Mouse (Mus musculus): ENCODE results near the gene Slmap. TPM values are rescaled to one million over a fixed set of nuclear protein-coding genes. Genes with fewer than 3 reads are reported as not detected.

Gene Slmap
- total and polyA plus RNA-seq, 3 experiments, result 32.7 to 283 (median 249) TPM

DNA sequence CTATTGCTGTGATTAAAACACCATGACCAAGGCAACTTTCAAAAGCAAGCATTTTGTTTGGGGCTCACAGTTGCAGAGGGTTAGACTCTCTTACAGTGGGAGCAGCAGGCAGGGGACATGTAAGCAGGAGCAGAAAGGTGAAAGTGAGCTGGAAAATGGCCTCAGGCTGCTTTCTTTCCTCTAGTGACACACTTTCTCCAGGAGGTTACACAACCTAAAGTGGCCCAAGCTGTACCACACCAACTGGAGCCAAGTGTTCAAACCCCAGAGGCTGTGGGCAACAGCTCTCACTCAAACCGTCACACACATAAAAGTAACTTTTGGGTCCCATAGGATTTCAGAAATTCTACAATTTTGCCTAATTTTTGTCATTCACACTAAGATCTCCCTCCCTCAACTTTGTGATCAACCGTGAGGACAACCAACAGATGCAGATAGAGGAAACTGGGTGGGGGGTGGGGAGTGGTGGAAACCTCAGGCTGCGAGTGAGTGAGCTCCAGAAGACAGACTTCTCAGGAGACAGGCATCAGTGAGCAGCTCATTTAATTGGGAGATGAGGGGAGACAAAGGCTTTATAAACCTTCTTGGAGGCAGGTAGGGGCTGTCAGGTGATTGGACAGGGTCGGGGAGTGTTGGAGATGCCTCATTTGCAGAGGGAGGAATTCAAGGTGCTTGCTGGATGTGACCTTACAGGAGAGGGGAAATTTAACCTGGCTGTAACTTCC, 37.4 kb upstream of the Slmap start:
- 50% methylated on average over 4 of the region's 4 CpGs for WGBS

DNA sequence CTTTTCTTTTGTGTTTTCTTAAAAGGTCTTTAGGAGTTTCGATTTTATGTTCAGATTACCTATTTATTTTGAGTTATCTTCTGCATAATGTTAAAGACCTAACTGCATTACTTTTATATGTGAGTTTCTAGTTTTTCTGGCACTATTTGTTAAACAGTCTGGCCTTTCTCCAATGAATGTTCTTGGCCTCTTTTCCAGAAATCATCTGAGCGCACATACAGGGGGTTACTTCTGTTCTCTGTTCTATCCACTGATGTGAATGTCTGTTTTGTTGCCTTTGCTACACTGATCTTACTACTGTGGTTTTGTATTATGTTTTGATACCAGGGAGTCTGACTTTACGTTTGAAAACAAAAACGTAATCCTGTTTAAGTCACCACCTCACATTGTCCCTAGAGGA, 35.1 kb upstream of the Slmap start:
- no peak overlapping the region for H3K9ac ChIP-seq (ENCODE audit: low read depth, low read length)
- no peaks in the 10 kb centered on the region for H3K4me1 ChIP-seq (ENCODE audit: control insufficient read depth, insufficient read depth, low read length)
- DNase-seq, result no peak
- H3K27me3 ChIP-seq (ENCODE audit: control insufficient read depth, insufficient read depth, low read length), result no peaks in the 10 kb centered on the region
- H3K4me3 ChIP-seq, result no peak overlapping the region
- H3K36me3 ChIP-seq (ENCODE audit: control insufficient read depth, insufficient read depth, low read length), result no peaks in the 10 kb centered on the region
- 61% methylated on average over 4 of the region's 4 CpGs for WGBS
- H3K79me2 ChIP-seq (replicated peaks; ENCODE audit: control insufficient read depth, insufficient read depth, low read length), result no peaks in the 10 kb centered on the region
- intact Hi-C loops (cut with DNase I), result no loop called here
- TF ChIP-seq POLR2A (IDR thresholded peaks at IDR 0.05; ENCODE audit: insufficient read depth, low read depth, low read length) (no peak), CTCF (IDR thresholded peaks at IDR 0.05) (no peak), EP300 (IDR thresholded peaks at IDR 0.05; ENCODE audit: insufficient read depth, low read depth, low read length) (no peak)
- H3K27ac ChIP-seq, result no peak overlapping the region

More for the DNA sequence above, 37.4 kb upstream of the Slmap start:
- TF ChIP-seq EP300 (IDR thresholded peaks at IDR 0.05; ENCODE audit: insufficient read depth, low read depth, low read length), result no peak
- TF ChIP-seq CTCF (IDR thresholded peaks at IDR 0.05), result no peak
- no peak for TF ChIP-seq POLR2A (IDR thresholded peaks at IDR 0.05; ENCODE audit: insufficient read depth, low read depth, low read length)
- Histone ChIP-seq H3K4me3 (no peak overlapping the region), H3K9ac (ENCODE audit: low read depth, low read length) (no peak overlapping the region), H3K27ac (no peak overlapping the region), H3K36me3 (ENCODE audit: control insufficient read depth, insufficient read depth, low read length) (no peaks in the 10 kb centered on the region), H3K4me1 (ENCODE audit: control insufficient read depth, insufficient read depth, low read length) (no peaks in the 10 kb centered on the region), H3K27me3 (ENCODE audit: control insufficient read depth, insufficient read depth, low read length) (no peaks in the 10 kb centered on the region), H3K79me2 (replicated peaks; ENCODE audit: control insufficient read depth, insufficient read depth, low read length) (no peaks in the 10 kb centered on the region)
- intact Hi-C loops (cut with DNase I), result no loop called here
- no peak for DNase-seq

GRCm38 (mm10) chr14:26562247-26562646, 27.5 kb upstream of the Slmap start:
- Histone ChIP-seq H3K79me2 (replicated peaks; ENCODE audit: control insufficient read depth, insufficient read depth, low read length) (no peaks in the 10 kb centered on the region), H3K9ac (ENCODE audit: low read depth, low read length) (no peak overlapping the region), H3K27me3 (ENCODE audit: control insufficient read depth, insufficient read depth, low read length) (no peaks in the 10 kb centered on the region), H3K27ac (no peak overlapping the region), H3K4me1 (ENCODE audit: control insufficient read depth, insufficient read depth, low read length) (peaks cover 2% of the 10 kb centered on the region; the same call in 1 of the 2 replicates), H3K4me3 (no peak overlapping the region), H3K36me3 (ENCODE audit: control insufficient read depth, insufficient read depth, low read length) (no peaks in the 10 kb centered on the region)
- 80% methylated on average over 2 of the region's 2 CpGs for WGBS
- intact Hi-C loops (cut with DNase I), result no loop called here
- no peak for DNase-seq
- TF ChIP-seq EP300 (IDR thresholded peaks at IDR 0.05; ENCODE audit: insufficient read depth, low read depth, low read length) (no peak), CTCF (IDR thresholded peaks at IDR 0.05) (no peak), POLR2A (IDR thresholded peaks at IDR 0.05; ENCODE audit: insufficient read depth, low read depth, low read length) (no peak)

- no peaks in the 10 kb centered on the region for H3K79me2 ChIP-seq (replicated peaks; ENCODE audit: control insufficient read depth, insufficient read depth, low read length)
- no peaks in the 10 kb centered on the region for H3K27me3 ChIP-seq (ENCODE audit: control insufficient read depth, insufficient read depth, low read length)
- no peak overlapping the region for H3K4me3 ChIP-seq
- H3K4me1 ChIP-seq (ENCODE audit: control insufficient read depth, insufficient read depth, low read length), result peaks cover 2% of the 10 kb centered on the region; the same call in 1 of the 2 replicates
- no peak for DNase-seq
- no peaks in the 10 kb centered on the region for H3K36me3 ChIP-seq (ENCODE audit: control insufficient read depth, insufficient read depth, low read length)
- WGBS, result 87% methylated on average over 7 of the region's 7 CpGs
- intact Hi-C loops (cut with DNase I), result no loop called here
- TF ChIP-seq CTCF (IDR thresholded peaks at IDR 0.05), result no peak
- TF ChIP-seq POLR2A (IDR thresholded peaks at IDR 0.05; ENCODE audit: insufficient read depth, low read depth, low read length), result no peak
- TF ChIP-seq EP300 (IDR thresholded peaks at IDR 0.05; ENCODE audit: insufficient read depth, low read depth, low read length), result no peak
- no peak overlapping the region for H3K27ac ChIP-seq
- no peak overlapping the region for H3K9ac ChIP-seq (ENCODE audit: low read depth, low read length)
These were observed 23.8 kb upstream of the Slmap start for GRCm38 (mm10) chr14:26558536-26558935.

GRCm38 (mm10) chr14:26557581-26557980, 22.9 kb upstream of the Slmap start:
- Histone ChIP-seq H3K27ac (no peak overlapping the region), H3K27me3 (ENCODE audit: control insufficient read depth, insufficient read depth, low read length) (no peaks in the 10 kb centered on the region), H3K9ac (ENCODE audit: low read depth, low read length) (no peak overlapping the region), H3K4me1 (ENCODE audit: control insufficient read depth, insufficient read depth, low read length) (peaks cover 2% of the 10 kb centered on the region; the same call in 1 of the 2 replicates), H3K79me2 (replicated peaks; ENCODE audit: control insufficient read depth, insufficient read depth, low read length) (no peaks in the 10 kb centered on the region), H3K36me3 (ENCODE audit: control insufficient read depth, insufficient read depth, low read length) (no peaks in the 10 kb centered on the region), H3K4me3 (no peak overlapping the region)
- 21% methylated on average over 1 of the region's 1 CpGs for WGBS
- intact Hi-C loops (cut with DNase I), result no loop called here
- TF ChIP-seq POLR2A (IDR thresholded peaks at IDR 0.05; ENCODE audit: insufficient read depth, low read depth, low read length) (no peak), EP300 (IDR thresholded peaks at IDR 0.05; ENCODE audit: insufficient read depth, low read depth, low read length) (no peak), CTCF (IDR thresholded peaks at IDR 0.05) (no peak)
- DNase-seq, result no peak

DNA sequence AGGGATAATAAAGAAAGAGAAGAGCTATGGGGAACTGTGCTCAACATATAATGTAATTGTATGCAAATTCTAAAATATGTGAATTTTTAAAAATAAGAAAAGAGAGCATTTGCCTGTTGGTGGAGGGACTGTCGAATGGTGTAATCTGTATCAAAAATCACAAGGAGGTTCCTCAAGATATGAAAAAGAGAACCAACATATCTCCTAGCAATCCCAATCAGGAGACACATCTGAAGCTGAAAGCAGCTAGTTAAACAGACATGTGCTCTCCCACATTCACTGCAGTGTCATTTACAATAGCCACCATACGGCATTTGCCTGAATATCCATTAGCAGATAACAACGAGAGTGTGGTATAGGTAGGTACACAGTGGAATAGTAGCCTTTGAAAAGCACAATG, 18.1 kb upstream of the Slmap start:
- H3K9ac ChIP-seq (ENCODE audit: low read depth, low read length), result no peak overlapping the region
- H3K4me3 ChIP-seq, result no peak overlapping the region
- TF ChIP-seq POLR2A (IDR thresholded peaks at IDR 0.05; ENCODE audit: insufficient read depth, low read depth, low read length), result no peak
- no peaks in the 10 kb centered on the region for H3K36me3 ChIP-seq (ENCODE audit: control insufficient read depth, insufficient read depth, low read length)
- H3K4me1 ChIP-seq (ENCODE audit: control insufficient read depth, insufficient read depth, low read length), result peaks cover 2% of the 10 kb centered on the region; the same call in 1 of the 2 replicates
- intact Hi-C loops (cut with DNase I), result no loop called here
- H3K79me2 ChIP-seq (replicated peaks; ENCODE audit: control insufficient read depth, insufficient read depth, low read length), result no peaks in the 10 kb centered on the region
- no peak overlapping the region for H3K27ac ChIP-seq
- DNase-seq, result no peak
- 82% methylated on average over 3 of the region's 3 CpGs for WGBS
- H3K27me3 ChIP-seq (ENCODE audit: control insufficient read depth, insufficient read depth, low read length), result no peaks in the 10 kb centered on the region

All from heart, adult 2 months (tissue).